Mouse (Mus musculus) heart, embryonic 15.5 days (tissue): Measurements from ENCODE around the gene Commd8. TPM values are rescaled to one million over a fixed set of nuclear protein-coding genes. Genes with fewer than 3 reads are reported as not detected.

Experiments
- ATAC-seq: fragments of 200-750 bp; cut with Nextera tagmentation; replicated peaks from 2 replicates; pipeline ENCODE4 v1.8.0; 2017; ENCODE audit warnings: low read depth, moderate TSS enrichment; ENCODE audit not compliant: insufficient number of reproducible peaks, insufficient read depth, low FRiP score
- H3K27ac ChIP-seq: fragments of 300-500 bp; sonication (generic); 2 replicates; pipeline ENCODE4 v1.5.1; 2015; ENCODE audit warnings: mild to moderate bottlenecking, inconsistent platforms
- H3K27me3 ChIP-seq: fragments of 300-500 bp; sonication (generic); 2 replicates; pipeline ENCODE4 v1.6.1; 2015; ENCODE audit warnings: inconsistent platforms
- H3K36me3 ChIP-seq: fragments of 300-500 bp; sonication (generic); 2 replicates; pipeline ENCODE4 v1.6.1; 2015; ENCODE audit warnings: mild to moderate bottlenecking, inconsistent platforms
- H3K4me1 ChIP-seq: fragments of 300-500 bp; sonication (generic); replicated peaks from 2 replicates; pipeline ENCODE4 v1.6.1; 2015; ENCODE audit warnings: inconsistent platforms
- H3K4me2 ChIP-seq: fragments of 300-500 bp; sonication (generic); 2 replicates; pipeline ENCODE4 v1.6.1; 2015; ENCODE audit warnings: inconsistent platforms, mild to moderate bottlenecking, moderate library complexity
- H3K4me3 ChIP-seq: fragments of 300-500 bp; sonication (generic); 2 replicates; pipeline ENCODE4 v1.5.1; 2015; ENCODE audit warnings: mild to moderate bottlenecking, inconsistent platforms
- H3K9ac ChIP-seq: fragments of 300-500 bp; sonication (generic); 2 replicates; pipeline ENCODE4 v1.6.1; 2015; ENCODE audit warnings: mild to moderate bottlenecking, inconsistent platforms
- H3K9me3 ChIP-seq: fragments of 300-500 bp; sonication (generic); replicated peaks from 2 replicates; pipeline ENCODE4 v1.6.1; 2016; ENCODE audit warnings: inconsistent platforms
- WGBS: fragments of 180-500 bp; shearing (Covaris S2); methylation state at CpG from one replicate; pipeline ENCODE4 v1.1.7; 2015; ENCODE audit warnings: mixed read lengths; 5-methylcytosine and 5-hydroxymethylcytosine counted together
- polyA plus RNA-seq: library from polyadenylated mRNA; unstranded; fragments of >200 nt; fragmentation: Nextera tagmentation; extraction: Ambion mirVana; gene quantifications from 2 replicates; pipeline ENCODE4 v1.2.1, GENCODE M21; 2015

The Commd8 gene
- polyA plus RNA-seq, 1 experiment from 2014 or later = 98.1 TPM

DNA sequence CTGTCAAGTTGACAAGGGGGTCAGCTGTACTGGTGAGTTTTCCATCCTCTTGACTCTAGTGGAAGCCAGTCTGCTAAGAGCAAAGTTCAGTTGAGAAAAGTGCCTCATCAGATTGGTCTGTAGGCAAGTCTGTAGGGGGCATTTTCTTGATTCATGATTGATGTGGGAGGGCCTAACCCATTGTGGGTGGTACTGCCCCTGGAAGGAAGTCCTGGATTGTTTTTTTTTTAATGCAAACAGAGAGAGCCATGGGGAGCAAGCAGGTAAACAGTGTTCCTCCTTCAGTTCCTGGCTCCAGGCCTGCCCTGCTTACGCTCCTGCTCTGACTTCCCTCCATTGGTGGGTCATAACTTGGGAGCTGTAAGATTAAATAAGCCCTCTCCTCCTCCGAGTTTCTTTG lies 34.1 kb downstream of the Commd8 start:
- 59% methylated on average over 2 of the region's 2 CpGs for WGBS
- Histone ChIP-seq H3K27ac (no peak overlapping the region), H3K4me2 (no peak overlapping the region), H3K9me3 (no peaks in the 10 kb centered on the region), H3K4me1 (no peaks in the 10 kb centered on the region), H3K36me3 (no peaks in the 10 kb centered on the region), H3K27me3 (no peaks in the 10 kb centered on the region), H3K4me3 (no peak overlapping the region), H3K9ac (no peak overlapping the region)
- no peak for ATAC-seq

DNA sequence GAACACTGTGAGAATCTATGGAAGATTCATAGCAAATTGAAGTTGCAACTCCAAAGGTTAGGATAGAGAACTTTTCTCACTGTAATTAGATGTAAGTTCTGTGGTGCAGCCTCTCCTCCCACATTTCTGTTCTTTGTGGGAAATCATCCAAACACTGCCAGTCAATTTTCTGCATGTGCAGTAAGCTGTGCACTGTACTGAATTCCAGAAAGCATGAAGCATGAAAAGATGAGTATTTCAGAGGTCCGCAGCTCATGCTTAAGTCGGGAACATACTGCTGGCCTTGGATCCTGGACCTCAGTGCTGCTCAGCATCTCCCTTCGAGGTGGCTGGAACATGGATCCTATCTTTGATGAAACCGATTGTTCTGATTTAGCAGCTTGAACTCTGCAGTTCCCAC lies 41.3 kb downstream of the Commd8 start:
- no peak for ATAC-seq
- WGBS = 86% methylated on average over 4 of the region's 4 CpGs

DNA sequence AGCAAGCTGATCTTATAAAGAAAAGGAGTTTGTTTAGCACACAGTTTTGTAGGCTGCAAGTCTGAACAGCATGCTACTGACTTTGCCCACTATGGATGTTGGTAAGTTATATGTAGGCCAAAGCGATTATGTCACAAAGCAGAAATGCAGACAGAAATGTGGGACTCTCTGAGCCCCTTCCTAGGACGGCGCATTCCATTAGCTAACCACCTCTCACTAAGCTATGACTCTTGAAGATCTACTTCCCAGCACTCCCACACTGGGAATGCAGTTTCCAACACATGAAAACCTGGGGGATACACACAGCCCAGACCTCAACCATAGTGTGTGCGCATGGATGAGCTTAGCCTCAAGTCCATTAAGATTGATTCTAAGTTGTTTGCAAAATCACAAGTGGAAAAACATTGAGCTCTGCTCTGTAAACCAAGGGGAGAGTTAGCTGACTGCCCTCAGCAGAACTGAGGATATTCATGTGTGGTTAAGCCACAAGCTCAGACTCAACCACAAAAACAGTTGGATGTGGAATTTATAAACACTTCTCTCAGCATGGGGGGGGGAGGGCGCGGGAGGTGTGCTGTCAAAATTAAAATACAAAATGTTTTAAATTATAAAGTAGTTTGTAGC lies 45.5 kb downstream of the Commd8 start:
- Histone ChIP-seq H3K9me3 (no peaks in the 10 kb centered on the region), H3K4me1 (no peaks in the 10 kb centered on the region), H3K27me3 (no peaks in the 10 kb centered on the region), H3K36me3 (no peaks in the 10 kb centered on the region), H3K4me3 (no peak overlapping the region), H3K9ac (no peak overlapping the region), H3K4me2 (no peak overlapping the region), H3K27ac (no peak overlapping the region)
- WGBS = 78% methylated on average over 6 of the region's 6 CpGs
- ATAC-seq = no peak

More for the DNA sequence above, 41.3 kb downstream of the Commd8 start:
- H3K9ac ChIP-seq = no peak overlapping the region
- H3K27ac ChIP-seq = no peak overlapping the region
- H3K4me1 ChIP-seq = no peaks in the 10 kb centered on the region
- no peak overlapping the region for H3K4me3 ChIP-seq
- no peaks in the 10 kb centered on the region for H3K27me3 ChIP-seq
- H3K4me2 ChIP-seq = no peak overlapping the region
- H3K9me3 ChIP-seq = no peaks in the 10 kb centered on the region
- no peaks in the 10 kb centered on the region for H3K36me3 ChIP-seq
